Mouse (Mus musculus): ENCODE data around the gene Arfgap3. TPM values are rescaled to one million over a fixed set of nuclear protein-coding genes. Genes with fewer than 3 reads are reported as not detected.

Gene Arfgap3
- polyA plus RNA-seq, 1 experiment from 2014 or later, result 37.6 TPM

DNA sequence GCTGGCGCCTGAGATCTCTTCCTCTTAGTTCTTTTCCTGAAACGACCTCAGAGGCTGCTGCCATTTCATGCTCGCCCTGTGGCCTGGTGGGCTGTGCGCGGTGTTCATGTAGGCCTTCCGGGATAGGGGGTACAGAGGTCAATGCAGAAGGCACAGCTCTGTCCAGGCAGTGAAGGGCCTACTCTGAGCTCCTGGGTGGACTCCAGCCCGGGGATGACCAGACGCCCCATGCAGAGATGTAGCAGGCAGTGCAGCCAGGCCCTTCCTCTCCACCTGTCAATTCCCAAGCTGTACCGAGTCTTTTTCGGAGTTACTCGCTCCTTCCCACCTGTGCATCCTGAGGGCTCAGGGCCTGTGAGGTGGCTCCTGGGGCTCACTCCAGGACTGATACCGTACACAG, 43.9 kb downstream of the Arfgap3 start:
- H3K4me3 ChIP-seq (ENCODE audit: low read depth, low read length), result no peak overlapping the region
- 87% methylated on average over 12 of the region's 12 CpGs for WGBS
- no peak overlapping the region for H3K4me2 ChIP-seq (ENCODE audit: low read depth, severe bottlenecking)
- ATAC-seq (ENCODE audit: insufficient number of reproducible peaks, low FRiP score, low TSS enrichment, low read depth) (no peak), DNase-seq (ENCODE audit: low spot score) (no peak)
- H3K36me3 ChIP-seq (ENCODE audit: control insufficient read depth, insufficient read depth, low read length), result peaks cover 5% of the 10 kb centered on the region; the same call in 1 of the 2 replicates
- H3K27me3 ChIP-seq (ENCODE audit: control insufficient read depth, insufficient read depth, low read length), result no peaks in the 10 kb centered on the region
- H3K9me3 ChIP-seq (ENCODE audit: control insufficient read depth, low read length), result no peaks in the 10 kb centered on the region
- no peak overlapping the region for H3K27ac ChIP-seq (replicated peaks; ENCODE audit: low read depth, low read length)
- no peaks in the 10 kb centered on the region for H3K4me1 ChIP-seq (ENCODE audit: control insufficient read depth, insufficient read depth, low read length)
- H3K9ac ChIP-seq (ENCODE audit: low read length), result no peak overlapping the region

DNA sequence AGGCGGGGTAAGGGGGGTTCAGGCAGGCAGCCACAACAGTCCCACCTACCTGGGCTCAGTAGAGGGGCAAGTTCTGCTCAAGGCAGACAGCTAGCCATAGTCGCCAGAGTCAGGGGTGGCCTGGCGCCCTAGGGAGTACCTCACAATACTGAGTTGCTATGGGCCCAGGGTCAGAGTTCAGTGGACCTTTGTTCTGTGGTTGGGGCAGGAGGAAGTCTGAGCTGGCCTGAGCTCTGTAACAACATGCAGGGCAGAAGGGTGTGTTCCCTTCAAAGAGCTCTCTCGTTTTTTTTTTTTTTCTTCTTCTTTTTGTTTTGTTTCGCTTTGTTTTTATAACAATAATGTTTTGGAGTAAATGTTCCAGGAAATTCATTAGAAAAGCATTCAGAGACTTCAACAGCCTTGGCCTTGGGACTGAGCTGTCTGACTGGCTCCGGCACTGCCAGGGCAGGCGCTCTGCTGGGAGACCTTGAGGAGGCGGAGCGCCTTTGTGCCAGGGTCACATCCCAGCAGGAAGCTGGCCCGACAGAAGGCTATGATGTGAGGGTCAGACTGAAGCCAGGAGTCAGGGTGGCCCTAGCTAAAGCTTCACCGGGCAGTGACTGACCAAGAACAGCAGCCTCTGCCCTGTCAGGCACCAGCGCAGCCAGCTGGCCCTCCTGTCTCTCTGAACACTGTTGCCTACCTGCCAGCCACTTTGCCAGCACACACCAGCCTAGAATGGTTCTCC, 44.7 kb downstream of the Arfgap3 start:
- H3K9ac ChIP-seq (ENCODE audit: low read length), result no peak overlapping the region
- H3K4me3 ChIP-seq (ENCODE audit: low read depth, low read length), result no peak overlapping the region
- H3K27me3 ChIP-seq (ENCODE audit: control insufficient read depth, insufficient read depth, low read length), result no peaks in the 10 kb centered on the region
- H3K4me2 ChIP-seq (ENCODE audit: low read depth, severe bottlenecking), result no peak overlapping the region
- 79% methylated on average over 12 of the region's 12 CpGs for WGBS
- ATAC-seq (ENCODE audit: insufficient number of reproducible peaks, low FRiP score, low TSS enrichment, low read depth), result no peak
- H3K27ac ChIP-seq (replicated peaks; ENCODE audit: low read depth, low read length), result no peak overlapping the region
- DNase-seq (ENCODE audit: low spot score), result no peak
- no peaks in the 10 kb centered on the region for H3K9me3 ChIP-seq (ENCODE audit: control insufficient read depth, low read length)
- no peaks in the 10 kb centered on the region for H3K4me1 ChIP-seq (ENCODE audit: control insufficient read depth, insufficient read depth, low read length)
- peaks cover 5% of the 10 kb centered on the region; the same call in 1 of the 2 replicates for H3K36me3 ChIP-seq (ENCODE audit: control insufficient read depth, insufficient read depth, low read length)

DNA sequence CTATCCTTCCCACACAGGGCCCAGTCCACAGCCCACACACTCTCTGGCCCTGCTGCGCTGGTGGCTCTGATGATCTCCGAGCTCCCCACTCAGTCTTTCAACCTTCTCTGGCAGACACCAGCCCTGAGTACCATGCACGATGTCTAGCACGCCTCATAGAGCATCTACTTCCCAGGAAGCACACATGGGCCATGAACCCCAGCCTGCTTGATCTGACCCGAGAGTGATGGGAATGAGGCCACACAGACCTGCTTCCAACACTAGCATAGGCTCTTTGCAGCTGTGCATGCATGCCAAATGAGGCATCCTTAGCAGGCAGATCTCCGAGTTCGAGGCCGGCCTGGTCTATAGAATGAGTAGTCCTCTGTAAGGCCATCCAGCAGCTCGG, 45.2 kb downstream of the Arfgap3 start:
- ATAC-seq (ENCODE audit: insufficient number of reproducible peaks, low FRiP score, low TSS enrichment, low read depth) (no peak), DNase-seq (ENCODE audit: low spot score) (no peak)
- Histone ChIP-seq H3K4me3 (ENCODE audit: low read depth, low read length) (no peak overlapping the region), H3K4me1 (ENCODE audit: control insufficient read depth, insufficient read depth, low read length) (no peaks in the 10 kb centered on the region), H3K27me3 (ENCODE audit: control insufficient read depth, insufficient read depth, low read length) (no peaks in the 10 kb centered on the region), H3K9ac (ENCODE audit: low read length) (no peak overlapping the region), H3K9me3 (ENCODE audit: control insufficient read depth, low read length) (no peaks in the 10 kb centered on the region), H3K27ac (replicated peaks; ENCODE audit: low read depth, low read length) (no peak overlapping the region), H3K4me2 (ENCODE audit: low read depth, severe bottlenecking) (no peak overlapping the region), H3K36me3 (ENCODE audit: control insufficient read depth, insufficient read depth, low read length) (peaks cover 5% of the 10 kb centered on the region; the same call in 1 of the 2 replicates)
- WGBS, result 92% methylated on average over 9 of the region's 9 CpGs

DNA sequence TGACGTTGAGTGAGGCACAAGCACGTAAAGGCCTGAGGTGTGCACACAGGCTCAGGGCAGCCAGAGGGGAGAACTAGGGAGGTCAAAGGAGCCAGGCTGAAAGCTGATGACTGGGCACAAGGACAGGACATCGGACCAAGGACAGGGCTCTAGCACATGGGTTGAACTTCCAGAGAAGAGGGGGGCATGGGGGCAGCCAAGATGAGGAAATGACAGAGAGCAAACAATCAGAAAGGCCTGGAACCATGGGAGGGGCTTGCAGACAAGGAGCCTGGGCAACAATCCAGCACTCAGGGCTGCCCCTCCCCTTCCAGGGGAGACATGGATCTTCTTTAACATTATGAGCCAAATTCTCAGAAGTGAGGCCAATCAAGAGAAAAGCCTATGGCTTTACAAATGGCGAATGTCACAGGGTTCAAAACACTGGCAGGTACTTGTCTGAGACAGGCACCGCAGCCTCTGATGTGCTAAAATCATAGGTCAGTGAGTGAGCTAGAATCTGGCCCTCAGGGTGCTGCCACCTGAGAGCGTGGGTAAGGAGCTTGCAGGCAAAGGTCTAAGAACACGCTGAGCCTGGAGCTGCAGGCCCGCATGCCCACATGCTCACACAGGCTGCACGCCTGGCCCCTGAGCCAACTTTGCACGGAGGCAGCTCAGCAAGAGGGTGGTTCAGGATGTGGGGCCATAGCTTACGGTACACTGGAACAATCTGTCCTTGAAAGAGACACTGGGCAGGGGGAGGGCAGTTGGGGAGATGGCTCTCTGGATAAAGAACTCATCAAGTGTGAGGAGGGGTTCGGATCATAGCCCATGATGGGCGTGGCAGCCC, 46.2 kb downstream of the Arfgap3 start:
- H3K4me2 ChIP-seq (ENCODE audit: low read depth, severe bottlenecking), result no peak overlapping the region
- no peak overlapping the region for H3K27ac ChIP-seq (replicated peaks; ENCODE audit: low read depth, low read length)
- no peaks in the 10 kb centered on the region for H3K4me1 ChIP-seq (ENCODE audit: control insufficient read depth, insufficient read depth, low read length)
- H3K27me3 ChIP-seq (ENCODE audit: control insufficient read depth, insufficient read depth, low read length), result no peaks in the 10 kb centered on the region
- WGBS, result 82% methylated on average over 13 of the region's 13 CpGs
- H3K9ac ChIP-seq (ENCODE audit: low read length), result no peak overlapping the region
- no peaks in the 10 kb centered on the region for H3K9me3 ChIP-seq (ENCODE audit: control insufficient read depth, low read length)
- peaks cover 5% of the 10 kb centered on the region; the same call in 1 of the 2 replicates for H3K36me3 ChIP-seq (ENCODE audit: control insufficient read depth, insufficient read depth, low read length)
- DNase-seq (ENCODE audit: low spot score) (no peak), ATAC-seq (ENCODE audit: insufficient number of reproducible peaks, low FRiP score, low TSS enrichment, low read depth) (no peak)
- no peak overlapping the region for H3K4me3 ChIP-seq (ENCODE audit: low read depth, low read length)

DNA sequence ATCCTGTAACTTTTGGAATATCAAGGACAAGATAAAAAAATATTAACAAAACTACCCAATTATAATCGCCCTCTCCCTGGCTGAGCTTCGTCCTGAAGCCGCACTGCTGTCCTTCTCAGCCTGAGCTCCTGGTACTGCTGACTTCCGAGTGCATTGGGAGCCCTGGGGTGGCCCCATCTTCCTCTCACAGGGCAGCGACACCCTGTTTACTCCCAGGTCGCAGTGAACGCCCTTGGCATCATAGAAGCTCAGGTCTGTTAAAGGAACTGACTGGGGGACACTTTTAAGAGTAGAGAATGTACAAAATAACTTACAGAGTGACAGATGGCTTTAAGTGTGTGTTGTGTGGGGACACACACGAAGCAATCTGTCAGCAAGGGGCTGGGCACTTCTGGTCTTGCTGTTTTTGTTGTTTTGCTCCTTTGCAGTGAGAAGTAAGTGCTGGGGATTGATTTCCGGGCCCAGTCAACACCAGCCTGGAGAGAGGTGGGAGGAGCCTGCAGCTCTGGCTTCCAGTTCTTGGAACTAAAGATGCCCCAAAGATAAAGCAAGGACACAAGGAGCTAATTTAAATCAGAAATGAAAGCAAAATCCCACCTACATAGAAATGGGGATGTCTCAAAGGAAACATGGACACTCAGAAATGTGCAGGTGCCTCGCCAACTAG, 50.0 kb downstream of the Arfgap3 start:
- Histone ChIP-seq H3K9me3 (ENCODE audit: control insufficient read depth, low read length) (no peaks in the 10 kb centered on the region), H3K27ac (replicated peaks; ENCODE audit: low read depth, low read length) (no peak overlapping the region), H3K4me3 (ENCODE audit: low read depth, low read length) (no peak overlapping the region), H3K36me3 (ENCODE audit: control insufficient read depth, insufficient read depth, low read length) (no peaks in the 10 kb centered on the region; the same call in 1 of the 2 replicates), H3K27me3 (ENCODE audit: control insufficient read depth, insufficient read depth, low read length) (no peaks in the 10 kb centered on the region), H3K4me2 (ENCODE audit: low read depth, severe bottlenecking) (no peak overlapping the region), H3K9ac (ENCODE audit: low read length) (no peak overlapping the region), H3K4me1 (ENCODE audit: control insufficient read depth, insufficient read depth, low read length) (peaks cover 4% of the 10 kb centered on the region; the same call in 1 of the 2 replicates)
- 53% methylated on average over 10 of the region's 10 CpGs for WGBS
- ATAC-seq (ENCODE audit: insufficient number of reproducible peaks, low FRiP score, low TSS enrichment, low read depth), result no peak
- no peak for DNase-seq (ENCODE audit: low spot score)

DNA sequence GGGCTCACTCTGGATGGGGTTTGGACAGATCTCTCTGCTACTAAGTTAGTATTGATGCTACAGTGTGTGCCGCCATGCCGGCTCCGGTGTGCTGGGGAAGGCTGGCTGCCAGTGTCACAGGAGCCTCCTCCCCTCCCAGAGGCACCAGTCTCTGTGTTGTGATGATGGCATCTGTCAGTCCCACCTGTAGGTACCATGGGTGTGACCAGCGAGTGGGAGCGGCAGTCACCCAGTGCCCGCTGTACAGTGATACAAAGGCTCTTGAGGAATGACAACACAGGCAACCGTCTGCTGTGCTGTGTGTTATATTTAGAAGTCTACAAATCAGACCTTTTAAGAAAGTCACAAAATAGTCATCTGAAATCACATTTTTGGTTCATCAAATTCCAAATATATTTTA, 50.6 kb downstream of the Arfgap3 start:
- no peaks in the 10 kb centered on the region for H3K9me3 ChIP-seq (ENCODE audit: control insufficient read depth, low read length)
- no peak for DNase-seq (ENCODE audit: low spot score)
- H3K9ac ChIP-seq (ENCODE audit: low read length), result no peak overlapping the region
- no peaks in the 10 kb centered on the region for H3K27me3 ChIP-seq (ENCODE audit: control insufficient read depth, insufficient read depth, low read length)
- no peak overlapping the region for H3K4me2 ChIP-seq (ENCODE audit: low read depth, severe bottlenecking)
- no peak overlapping the region for H3K27ac ChIP-seq (replicated peaks; ENCODE audit: low read depth, low read length)
- H3K36me3 ChIP-seq (ENCODE audit: control insufficient read depth, insufficient read depth, low read length), result no peaks in the 10 kb centered on the region; the same call in 1 of the 2 replicates
- no peak for ATAC-seq (ENCODE audit: insufficient number of reproducible peaks, low FRiP score, low TSS enrichment, low read depth)
- H3K4me3 ChIP-seq (ENCODE audit: low read depth, low read length), result no peak overlapping the region
- 91% methylated on average over 7 of the region's 7 CpGs for WGBS
- peaks cover 4% of the 10 kb centered on the region; the same call in 1 of the 2 replicates for H3K4me1 ChIP-seq (ENCODE audit: control insufficient read depth, insufficient read depth, low read length)

DNA sequence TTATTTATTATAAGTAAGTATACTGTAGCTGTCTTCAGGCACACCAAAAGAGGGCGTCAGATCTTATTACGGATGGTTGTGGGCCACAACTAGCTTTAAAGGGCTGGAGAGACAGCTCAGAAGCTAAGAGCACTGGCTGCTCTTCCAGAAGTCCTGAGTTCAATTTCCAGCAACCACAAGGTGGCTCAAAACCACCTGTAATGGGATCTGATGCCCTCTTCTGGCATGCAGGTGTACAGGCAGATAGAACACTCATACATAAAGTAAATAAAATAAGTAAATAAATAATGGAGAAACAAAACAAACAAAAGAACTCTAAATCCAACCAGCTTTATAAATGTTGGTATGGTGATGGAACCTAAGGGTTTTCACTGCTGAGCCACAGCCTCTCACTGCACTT, 51.2 kb downstream of the Arfgap3 start:
- Histone ChIP-seq H3K4me3 (ENCODE audit: low read depth, low read length) (no peak overlapping the region), H3K4me2 (ENCODE audit: low read depth, severe bottlenecking) (no peak overlapping the region), H3K4me1 (ENCODE audit: control insufficient read depth, insufficient read depth, low read length) (peaks cover 4% of the 10 kb centered on the region; the same call in 1 of the 2 replicates), H3K27ac (replicated peaks; ENCODE audit: low read depth, low read length) (no peak overlapping the region), H3K27me3 (ENCODE audit: control insufficient read depth, insufficient read depth, low read length) (no peaks in the 10 kb centered on the region), H3K9me3 (ENCODE audit: control insufficient read depth, low read length) (no peaks in the 10 kb centered on the region), H3K9ac (ENCODE audit: low read length) (no peak overlapping the region), H3K36me3 (ENCODE audit: control insufficient read depth, insufficient read depth, low read length) (no peaks in the 10 kb centered on the region; the same call in 1 of the 2 replicates)
- no peak for DNase-seq (ENCODE audit: low spot score)
- 82% methylated on average over 2 of the region's 2 CpGs for WGBS
- no peak for ATAC-seq (ENCODE audit: insufficient number of reproducible peaks, low FRiP score, low TSS enrichment, low read depth)

DNA sequence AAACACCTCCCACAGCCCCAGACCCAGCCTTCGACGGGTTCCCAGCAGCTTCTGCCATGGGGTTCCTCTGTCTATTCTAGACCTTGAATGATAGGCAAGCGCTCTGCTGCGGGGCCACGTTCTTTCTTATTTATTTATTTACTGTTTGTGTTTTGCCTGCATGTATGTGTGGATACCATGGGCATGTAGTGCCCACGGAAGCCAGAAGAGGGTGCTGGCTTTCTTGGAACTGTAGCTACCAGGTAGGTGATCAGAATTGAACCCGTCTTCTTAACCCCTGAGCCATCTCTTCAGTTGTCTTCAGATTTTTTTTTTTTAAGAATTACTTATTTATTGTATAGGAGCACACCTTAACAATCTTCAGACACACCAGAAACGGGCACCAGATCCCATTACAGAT, 51.7 kb downstream of the Arfgap3 start:
- DNase-seq (ENCODE audit: low spot score) (no peak), ATAC-seq (ENCODE audit: insufficient number of reproducible peaks, low FRiP score, low TSS enrichment, low read depth) (no peak)
- Histone ChIP-seq H3K4me3 (ENCODE audit: low read depth, low read length) (no peak overlapping the region), H3K27me3 (ENCODE audit: control insufficient read depth, insufficient read depth, low read length) (no peaks in the 10 kb centered on the region), H3K4me2 (ENCODE audit: low read depth, severe bottlenecking) (no peak overlapping the region), H3K9me3 (ENCODE audit: control insufficient read depth, low read length) (no peaks in the 10 kb centered on the region), H3K9ac (ENCODE audit: low read length) (no peak overlapping the region), H3K36me3 (ENCODE audit: control insufficient read depth, insufficient read depth, low read length) (no peaks in the 10 kb centered on the region; the same call in 1 of the 2 replicates), H3K4me1 (ENCODE audit: control insufficient read depth, insufficient read depth, low read length) (peaks cover 4% of the 10 kb centered on the region; the same call in 1 of the 2 replicates), H3K27ac (replicated peaks; ENCODE audit: low read depth, low read length) (no peak overlapping the region)
- WGBS, result 84% methylated on average over 8 of the region's 8 CpGs
